Mouse (Mus musculus) heart, embryonic 16.5 days (tissue): Measurements from ENCODE around the gene Gm20388. TPM values are rescaled to one million over a fixed set of nuclear protein-coding genes. Genes with fewer than 3 reads are reported as not detected.

Source experiments
- ATAC-seq: fragments of 200-750 bp; cut with Nextera tagmentation; replicated peaks from 2 replicates; pipeline ENCODE4 v1.8.0; 2017; ENCODE audit warnings: moderate number of reproducible peaks; ENCODE audit not compliant: insufficient read depth, low FRiP score; ENCODE audit errors: extremely low read depth
- H3K27ac ChIP-seq: fragments of 300-500 bp; sonication (generic); 2 replicates; pipeline ENCODE4 v1.5.1; 2014; ENCODE audit warnings: mild to moderate bottlenecking, low read length, control low read depth, moderate library complexity
- H3K27me3 ChIP-seq: fragments of 300-500 bp; sonication (generic); 2 replicates; pipeline ENCODE4 v1.6.1; 2014; ENCODE audit warnings: low read length, mixed read lengths; ENCODE audit not compliant: control insufficient read depth, insufficient read depth
- H3K36me3 ChIP-seq: fragments of 300-500 bp; sonication (generic); 2 replicates; pipeline ENCODE4 v1.6.1; 2014; ENCODE audit not compliant: control insufficient read depth, insufficient read depth
- H3K4me1 ChIP-seq: fragments of 300-500 bp; sonication (generic); 2 replicates; pipeline ENCODE4 v1.6.1; 2014; ENCODE audit warnings: low read length, mixed read lengths; ENCODE audit not compliant: control insufficient read depth, insufficient read depth
- H3K4me2 ChIP-seq: fragments of 300-500 bp; sonication (generic); 2 replicates; pipeline ENCODE4 v1.6.1; 2014; ENCODE audit warnings: low read depth, mild to moderate bottlenecking, control low read depth, low read length
- H3K4me3 ChIP-seq: fragments of 300-500 bp; sonication (generic); 2 replicates; pipeline ENCODE4 v1.5.1; 2014; ENCODE audit warnings: mild to moderate bottlenecking, control low read depth, low read length
- H3K9ac ChIP-seq: fragments of 300-500 bp; sonication (generic); 2 replicates; pipeline ENCODE4 v1.6.1; 2014; ENCODE audit warnings: low read length, control low read depth
- H3K9me3 ChIP-seq: fragments of 300-500 bp; sonication (generic); replicated peaks from 2 replicates; pipeline ENCODE4 v1.6.1; 2016; ENCODE audit warnings: low read length; ENCODE audit not compliant: control insufficient read depth
- WGBS: fragments of 180-500 bp; shearing (Covaris S2); extraction: QIAGEN DNeasy Blood & Tissue Kit; methylation state at CpG from one replicate; pipeline ENCODE4 v1.1.7; 2014; 5-methylcytosine and 5-hydroxymethylcytosine counted together
- polyA plus RNA-seq: library from polyadenylated mRNA; unstranded; fragments of >200 nt; fragmentation: Nextera tagmentation; extraction: Ambion mirVana; gene quantifications from 2 replicates; pipeline ENCODE4 v1.2.1, GENCODE M21; 2015

The Gm20388 gene
- polyA plus RNA-seq, 1 experiment from 2014 or later: 4.5 TPM

DNA sequence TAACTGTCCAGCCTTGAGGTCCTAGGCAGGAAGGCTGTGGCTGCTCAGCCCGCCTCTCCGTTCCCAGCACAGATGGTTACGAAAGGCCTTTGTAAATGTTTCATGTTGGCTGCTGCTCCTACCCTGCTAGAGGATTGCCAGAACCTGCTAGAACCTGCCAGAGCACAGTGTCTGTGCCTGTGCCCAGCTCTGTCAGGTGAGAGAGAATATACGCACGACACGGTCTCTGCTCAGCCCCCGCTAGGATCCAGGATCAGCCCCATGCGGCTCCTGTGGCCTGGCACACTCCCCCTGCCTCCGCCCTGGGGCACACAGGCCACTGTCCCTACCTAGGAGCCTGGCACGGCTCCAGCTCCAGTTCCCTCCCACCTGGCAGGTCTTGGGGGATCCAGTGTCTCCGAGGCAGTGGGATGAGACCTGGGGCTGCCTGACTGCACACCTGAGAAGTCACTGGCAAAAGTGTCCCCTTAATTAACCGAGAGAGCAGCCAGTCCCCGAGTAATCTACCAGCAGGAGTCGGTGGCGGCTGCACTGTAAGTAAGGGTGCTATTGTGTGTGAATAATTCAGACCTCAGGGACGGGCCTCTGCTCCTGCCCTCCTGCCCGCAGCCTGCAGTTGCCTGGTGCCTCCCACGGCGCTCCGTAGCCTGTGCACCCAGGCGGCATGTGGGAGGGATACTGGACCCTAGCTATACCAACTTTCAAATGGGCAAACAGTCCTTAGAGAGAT is 527.2 kb downstream of the Gm20388 start:
- 86% methylated on average over 21 of the region's 21 CpGs for WGBS
- H3K9ac ChIP-seq: no peak overlapping the region
- H3K36me3 ChIP-seq: no peaks in the 10 kb centered on the region
- H3K27me3 ChIP-seq: peaks cover 2% of the 10 kb centered on the region; the same call in 1 of the 2 replicates
- H3K4me2 ChIP-seq: no peak overlapping the region
- H3K4me1 ChIP-seq: peaks cover 25% of the 10 kb centered on the region
- peaks cover 3% of the 10 kb centered on the region for H3K9me3 ChIP-seq
- H3K27ac ChIP-seq: no peak overlapping the region
- ATAC-seq: no peak
- H3K4me3 ChIP-seq: no peak overlapping the region

GRCm38 (mm10) chr8:120439309-120439708 is 528.7 kb downstream of the Gm20388 start:
- no peak overlapping the region for H3K9ac ChIP-seq
- no peak overlapping the region for H3K4me2 ChIP-seq

DNA sequence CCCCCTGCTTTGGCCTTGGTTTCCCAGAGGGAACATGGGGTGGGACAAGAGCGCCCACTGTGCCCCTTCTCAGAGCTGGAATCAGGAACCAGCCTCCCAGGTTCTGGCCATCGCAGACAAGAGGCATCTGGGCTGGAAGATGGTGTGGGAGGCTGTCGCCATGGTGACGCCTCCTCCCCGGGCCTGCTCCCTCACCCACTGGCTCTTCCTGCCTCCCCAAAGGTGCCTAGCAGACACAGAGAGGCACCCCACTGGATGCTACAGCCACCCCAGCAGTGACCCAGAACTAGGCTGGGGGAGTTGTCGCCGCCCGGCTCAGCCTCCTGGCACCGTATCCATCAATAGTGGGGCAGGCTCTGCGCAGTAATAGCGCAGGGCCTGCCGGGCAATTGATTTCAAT is 530.1 kb downstream of the Gm20388 start:
- H3K9ac ChIP-seq: no peak overlapping the region
- no peaks in the 10 kb centered on the region for H3K9me3 ChIP-seq
- H3K4me3 ChIP-seq: no peak overlapping the region
- H3K36me3 ChIP-seq: no peaks in the 10 kb centered on the region
- H3K4me2 ChIP-seq: no peak overlapping the region
- no peak overlapping the region for H3K27ac ChIP-seq
- H3K4me1 ChIP-seq: peaks cover 27% of the 10 kb centered on the region
- peaks cover 2% of the 10 kb centered on the region; the same call in 1 of the 2 replicates for H3K27me3 ChIP-seq
- no peak for ATAC-seq
- WGBS: 86% methylated on average over 12 of the region's 12 CpGs

More at GRCm38 (mm10) chr8:120439309-120439708, 528.7 kb downstream of the Gm20388 start:
- ATAC-seq: no peak
- Histone ChIP-seq H3K27me3 (peaks cover 2% of the 10 kb centered on the region; the same call in 1 of the 2 replicates), H3K27ac (no peak overlapping the region), H3K4me3 (no peak overlapping the region), H3K9me3 (no peaks in the 10 kb centered on the region), H3K36me3 (no peaks in the 10 kb centered on the region), H3K4me1 (peaks cover 27% of the 10 kb centered on the region)
- 41% methylated on average over 19 of the region's 19 CpGs for WGBS

DNA sequence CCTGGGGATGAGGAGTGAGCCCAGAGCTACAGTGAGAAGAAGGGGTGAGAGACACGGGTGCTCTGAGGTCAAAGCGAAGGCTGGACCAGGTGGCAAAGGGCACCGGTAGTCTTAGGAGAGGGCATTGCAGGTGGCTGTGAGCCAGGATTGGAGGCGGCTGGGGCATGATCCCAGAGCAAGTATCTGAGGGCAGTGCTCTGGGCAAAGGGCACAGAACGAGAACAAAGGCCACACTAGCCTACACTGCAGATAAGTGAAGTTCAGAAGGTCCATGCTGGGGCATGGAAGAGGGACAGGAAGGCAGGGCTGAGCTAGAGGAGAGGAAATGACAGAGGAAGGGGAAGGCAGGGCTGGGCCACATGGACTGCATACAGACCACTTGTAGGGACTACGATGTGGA is 531.0 kb downstream of the Gm20388 start:
- Histone ChIP-seq H3K9ac (no peak overlapping the region), H3K4me3 (no peak overlapping the region), H3K4me2 (no peak overlapping the region), H3K4me1 (peaks cover 24% of the 10 kb centered on the region), H3K36me3 (no peaks in the 10 kb centered on the region), H3K27me3 (peaks cover 2% of the 10 kb centered on the region; the same call in 1 of the 2 replicates), H3K9me3 (no peaks in the 10 kb centered on the region), H3K27ac (no peak overlapping the region)
- 60% methylated on average over 6 of the region's 6 CpGs for whole genome bisulfite sequencing
- no peak for ATAC-seq

- peaks cover 20% of the 10 kb centered on the region for H3K4me1 ChIP-seq
- no peaks in the 10 kb centered on the region for H3K9me3 ChIP-seq
- H3K27me3 ChIP-seq: peaks cover 2% of the 10 kb centered on the region; the same call in 1 of the 2 replicates
- 21% methylated on average over 4 of the region's 4 CpGs for WGBS
- no peaks in the 10 kb centered on the region for H3K36me3 ChIP-seq
- no peak overlapping the region for H3K27ac ChIP-seq
- ATAC-seq: no peak
- no peak overlapping the region for H3K4me3 ChIP-seq
- H3K9ac ChIP-seq: no peak overlapping the region
- H3K4me2 ChIP-seq: no peak overlapping the region
Measured at GRCm38 (mm10) chr8:120442306-120443003, 531.8 kb downstream of the Gm20388 start.

GRCm38 (mm10) chr8:120445249-120445648 is 534.6 kb downstream of the Gm20388 start:
- Histone ChIP-seq H3K27ac (no peak overlapping the region), H3K4me3 (no peak overlapping the region), H3K36me3 (no peaks in the 10 kb centered on the region), H3K9me3 (no peaks in the 10 kb centered on the region), H3K27me3 (no peaks in the 10 kb centered on the region), H3K4me2 (no peak overlapping the region), H3K9ac (no peak overlapping the region), H3K4me1 (peaks cover 30% of the 10 kb centered on the region)
- WGBS: 67% methylated on average over 10 of the region's 10 CpGs
- ATAC-seq: no peak

DNA sequence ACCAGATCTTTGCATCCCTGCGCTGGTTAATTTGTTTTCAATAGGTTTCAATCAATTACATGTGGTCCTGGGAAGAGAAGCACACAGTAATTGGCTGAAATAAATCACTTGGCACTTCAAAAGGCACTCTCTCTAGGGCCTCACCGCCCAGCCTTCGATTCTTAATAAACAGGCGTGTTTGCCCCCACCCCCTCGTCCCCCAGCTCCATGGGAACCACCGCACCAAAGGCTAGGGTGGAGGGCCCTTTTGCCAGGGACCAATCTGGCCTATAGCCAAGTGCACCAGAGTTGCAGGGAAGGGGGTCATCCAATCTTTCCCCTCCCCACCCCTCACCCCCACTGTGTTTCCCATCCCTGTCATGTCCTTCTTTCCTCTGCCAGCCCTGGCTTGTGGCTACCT is 537.5 kb downstream of the Gm20388 start:
- H3K36me3 ChIP-seq: no peaks in the 10 kb centered on the region

DNA sequence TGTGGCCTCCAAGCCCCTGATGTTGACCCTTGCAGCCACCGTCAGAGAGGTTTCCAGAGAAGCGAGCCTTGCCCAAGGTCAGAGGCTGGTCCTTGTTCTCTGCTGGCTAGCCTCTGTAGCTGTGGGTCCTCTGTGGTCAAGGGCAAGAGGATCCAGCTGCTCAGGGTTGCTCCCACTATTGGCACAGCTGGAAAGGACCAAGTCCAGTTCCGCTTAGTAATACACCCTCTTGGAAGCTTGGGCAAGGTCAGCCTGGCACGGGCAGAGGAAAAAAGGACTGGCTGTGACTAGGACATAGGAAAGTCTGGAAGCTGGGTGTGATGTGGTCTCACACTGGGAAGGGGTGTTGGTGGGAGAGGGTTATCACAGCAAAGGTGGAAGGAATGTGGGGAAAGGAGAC is 538.5 kb downstream of the Gm20388 start:
- ATAC-seq: no peak
- no peak overlapping the region for H3K9ac ChIP-seq
- 92% methylated on average over 4 of the region's 4 CpGs for WGBS
- no peak overlapping the region for H3K4me2 ChIP-seq
- no peaks in the 10 kb centered on the region for H3K27me3 ChIP-seq
- H3K4me1 ChIP-seq: peaks cover 10% of the 10 kb centered on the region
- no peaks in the 10 kb centered on the region for H3K36me3 ChIP-seq
- no peaks in the 10 kb centered on the region for H3K9me3 ChIP-seq
- H3K4me3 ChIP-seq: no peak overlapping the region
- no peak overlapping the region for H3K27ac ChIP-seq

More for the DNA sequence above, 537.5 kb downstream of the Gm20388 start:
- no peaks in the 10 kb centered on the region for H3K27me3 ChIP-seq
- 92% methylated on average over 6 of the region's 6 CpGs for WGBS
- no peak overlapping the region for H3K9ac ChIP-seq
- H3K4me2 ChIP-seq: no peak overlapping the region
- peaks cover 10% of the 10 kb centered on the region for H3K4me1 ChIP-seq
- H3K4me3 ChIP-seq: no peak overlapping the region
- no peaks in the 10 kb centered on the region for H3K9me3 ChIP-seq
- ATAC-seq: no peak
- H3K27ac ChIP-seq: no peak overlapping the region

DNA sequence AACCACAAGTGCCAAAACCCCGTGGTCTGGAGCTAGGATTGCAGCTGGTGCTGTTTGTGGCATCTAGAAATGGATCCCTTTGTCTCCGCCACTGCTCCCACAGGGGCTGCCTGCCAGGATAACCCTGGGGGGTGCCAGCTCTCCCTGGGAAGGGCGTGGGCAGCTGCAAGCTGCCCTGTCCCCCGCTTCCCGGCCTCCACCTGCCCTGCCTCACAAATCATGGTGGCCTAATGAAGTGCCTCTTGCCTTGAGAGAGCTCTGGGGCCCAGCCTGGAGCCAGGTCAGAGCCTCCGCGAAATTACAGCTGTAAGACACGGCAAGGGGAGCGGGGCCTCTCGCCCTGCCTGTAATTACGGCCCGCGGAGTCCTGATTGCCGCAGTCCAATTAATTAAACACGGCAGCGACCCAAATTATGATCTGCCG is 539.0 kb downstream of the Gm20388 start:
- 39% methylated on average over 17 of the region's 17 CpGs for whole genome bisulfite sequencing
- peak overlapping the region; percentile 49 for H3K9ac ChIP-seq
- H3K36me3 ChIP-seq: no peaks in the 10 kb centered on the region
- H3K9me3 ChIP-seq: no peaks in the 10 kb centered on the region
- H3K4me3 ChIP-seq: no peak overlapping the region
- no peak for ATAC-seq
- H3K27ac ChIP-seq: no peak overlapping the region
- 0 out of 2 replicates have a peak overlapping the region, but pooled peaks have one; percentile 7 for H3K4me2 ChIP-seq
- H3K27me3 ChIP-seq: no peaks in the 10 kb centered on the region
- H3K4me1 ChIP-seq: peaks cover 12% of the 10 kb centered on the region
